Mouse (Mus musculus) lung, adult 2 months (tissue): ENCODE data around the gene Nhej1.

Experiments
- CTCF ChIP-seq: fragments of 200-500 bp; IDR thresholded peaks from 2 replicates; pipeline ENCODE4 v1.5.1; 2011; ENCODE audit warnings: mild to moderate bottlenecking, low read length, control low read depth; ENCODE audit not compliant: insufficient read depth
- POLR2A ChIP-seq: fragments of 200-500 bp; IDR thresholded peaks from 2 replicates; pipeline ENCODE4 v1.6.1; 2011; ENCODE audit warnings: low read depth, mild to moderate bottlenecking, control low read depth, low read length, borderline replicate concordance; ENCODE audit errors: extremely low read depth

DNA sequence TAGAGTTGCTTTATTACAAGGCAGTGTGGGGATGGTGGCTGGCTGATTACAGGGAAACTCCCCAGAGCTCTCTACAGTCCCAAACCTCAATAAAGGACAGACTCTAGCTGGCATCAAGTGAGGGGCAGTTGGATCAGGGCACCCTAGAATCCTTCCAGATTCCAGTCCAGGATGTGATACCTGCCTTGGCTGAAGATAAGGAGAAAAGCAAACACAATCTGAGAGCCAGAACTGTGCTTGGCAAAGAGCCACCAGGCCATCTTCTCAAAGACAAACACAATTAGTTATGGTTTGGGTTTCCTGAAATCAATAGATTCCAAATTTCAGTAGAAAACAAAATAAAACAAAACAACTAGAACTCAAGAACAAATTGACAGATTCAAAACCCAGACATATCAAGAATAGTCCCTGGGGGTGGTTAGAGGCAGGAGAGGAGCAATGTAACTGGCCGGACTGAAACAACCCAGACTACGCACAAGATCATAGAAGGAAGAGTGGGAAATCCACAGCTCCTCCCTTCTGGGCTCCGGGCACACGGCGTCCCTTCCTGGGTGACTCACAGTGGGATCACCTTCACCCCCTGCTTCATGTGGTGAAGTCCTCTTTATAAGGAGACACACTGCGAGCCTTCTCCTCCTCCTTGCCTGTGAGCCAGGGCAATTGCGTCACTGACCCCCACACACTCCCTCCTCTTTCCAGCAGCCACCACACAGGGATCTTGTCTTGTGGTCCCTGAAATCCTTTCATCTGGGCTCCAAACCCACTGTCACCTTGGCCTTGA is 100.4 kb downstream of the Nhej1 start:
- TF ChIP-seq CTCF (no peak), POLR2A (no peak)
